Mouse (Mus musculus) embryonic fibroblast, embryonic 13.5 days (primary cell): ENCODE results near the gene Oprm1.

Experiments used
- CTCF ChIP-seq: IDR thresholded peaks from 2 replicates; pipeline ENCODE4 v1.5.1; 2011; ENCODE audit warnings: mild to moderate bottlenecking, control low read depth, low read length, moderate library complexity, borderline replicate concordance; ENCODE audit not compliant: insufficient read depth
- POLR2A ChIP-seq: IDR thresholded peaks from 2 replicates; pipeline ENCODE4 v1.6.1; 2011; ENCODE audit warnings: low read depth, mild to moderate bottlenecking, control low read depth, low read length, moderate library complexity

GRCm38 (mm10) chr10:6998576-6999250, 240.4 kb downstream of the Oprm1 start:
- no peak for TF ChIP-seq CTCF
- no peak for TF ChIP-seq POLR2A
